Mouse (Mus musculus) stomach, embryonic 14.5 days (tissue): ENCODE results near the gene Rabggta. TPM values are rescaled to one million over a fixed set of nuclear protein-coding genes. Genes with fewer than 3 reads are reported as not detected.

Source experiments
- ATAC-seq: fragments of 200-750 bp; cut with Nextera tagmentation; 2 replicates; pipeline ENCODE4 v1.8.0; 2017; ENCODE audit warnings: low read depth, moderate TSS enrichment; ENCODE audit not compliant: insufficient number of reproducible peaks, insufficient read depth, low FRiP score
- H3K27ac ChIP-seq: fragments of 300-500 bp; sonication (generic); 2 replicates; pipeline ENCODE4 v1.5.1; 2014; ENCODE audit warnings: mild to moderate bottlenecking, low read length, moderate library complexity, mixed read lengths
- H3K27me3 ChIP-seq: fragments of 300-500 bp; sonication (generic); 2 replicates; pipeline ENCODE4 v1.6.1; 2014; ENCODE audit warnings: low read length, control low read depth, mixed read lengths; ENCODE audit not compliant: control insufficient read depth, insufficient read depth
- H3K36me3 ChIP-seq: fragments of 300-500 bp; sonication (generic); 2 replicates; pipeline ENCODE4 v1.6.1; 2014; ENCODE audit warnings: mild to moderate bottlenecking, control low read depth, low read length, moderate library complexity, mixed read lengths; ENCODE audit not compliant: control insufficient read depth, insufficient read depth
- H3K4me1 ChIP-seq: fragments of 300-500 bp; sonication (generic); 2 replicates; pipeline ENCODE4 v1.6.1; 2014; ENCODE audit warnings: low read length, control low read depth, mixed read lengths; ENCODE audit not compliant: control insufficient read depth, insufficient read depth
- H3K4me2 ChIP-seq: fragments of 300-500 bp; sonication (generic); replicated peaks from 2 replicates; pipeline ENCODE4 v1.6.1; 2014; ENCODE audit warnings: low read depth, low read length, control low read depth
- H3K4me3 ChIP-seq: fragments of 300-500 bp; sonication (generic); 2 replicates; pipeline ENCODE4 v1.5.1; 2014; ENCODE audit warnings: low read depth, low read length, control low read depth
- H3K9ac ChIP-seq: fragments of 300-500 bp; sonication (generic); replicated peaks from 2 replicates; pipeline ENCODE4 v1.6.1; 2014; ENCODE audit warnings: low read depth, mild to moderate bottlenecking, control low read depth, low read length, moderate library complexity, mixed read lengths
- H3K9me3 ChIP-seq: fragments of 300-500 bp; sonication (generic); 2 replicates; pipeline ENCODE4 v1.6.1; 2016; ENCODE audit warnings: low read depth, low read length, control low read depth; ENCODE audit not compliant: control insufficient read depth
- WGBS: fragments of 180-500 bp; shearing (Covaris S2); extraction: QIAGEN DNeasy Blood & Tissue Kit; methylation state at CpG from one replicate; pipeline ENCODE4 v1.1.7; 2014; 5-methylcytosine and 5-hydroxymethylcytosine counted together
- polyA plus RNA-seq: library from polyadenylated mRNA; unstranded; fragments of >200 nt; fragmentation: Nextera tagmentation; extraction: Ambion mirVana; gene quantifications from 2 replicates; pipeline ENCODE4 v1.2.1, GENCODE M21; 2014

Rabggta gene
- polyA plus RNA-seq, 1 experiment from 2014 or later, result 30.0 TPM

DNA sequence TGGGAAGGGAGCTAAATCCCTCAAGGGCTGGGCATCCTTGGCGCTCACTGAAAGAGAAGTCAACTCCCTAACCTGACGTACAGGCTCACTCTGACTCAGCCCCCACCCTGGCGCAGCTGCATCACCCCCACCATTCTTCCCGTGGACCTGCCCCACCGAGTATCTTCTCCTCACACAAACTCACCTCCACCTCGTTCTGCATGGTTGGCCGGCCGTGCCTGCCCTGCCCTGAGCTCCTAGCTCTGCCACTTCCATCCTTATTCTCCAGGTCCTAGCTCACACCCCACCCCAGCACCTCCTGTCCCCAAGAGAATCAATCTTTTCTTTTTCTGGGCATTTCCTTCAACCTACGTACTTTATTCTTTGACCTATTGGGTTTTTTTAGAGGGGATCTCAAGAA lies 20.9 kb downstream of the Rabggta start:
- Histone ChIP-seq H3K4me3 (no peak overlapping the region), H3K27ac (no peak overlapping the region), H3K9me3 (no peaks in the 10 kb centered on the region), H3K27me3 (no peaks in the 10 kb centered on the region), H3K4me2 (no peak overlapping the region), H3K4me1 (no peaks in the 10 kb centered on the region), H3K36me3 (no peaks in the 10 kb centered on the region), H3K9ac (no peak overlapping the region)
- WGBS, result 67% methylated on average over 9 of the region's 9 CpGs
- ATAC-seq, result no peak

DNA sequence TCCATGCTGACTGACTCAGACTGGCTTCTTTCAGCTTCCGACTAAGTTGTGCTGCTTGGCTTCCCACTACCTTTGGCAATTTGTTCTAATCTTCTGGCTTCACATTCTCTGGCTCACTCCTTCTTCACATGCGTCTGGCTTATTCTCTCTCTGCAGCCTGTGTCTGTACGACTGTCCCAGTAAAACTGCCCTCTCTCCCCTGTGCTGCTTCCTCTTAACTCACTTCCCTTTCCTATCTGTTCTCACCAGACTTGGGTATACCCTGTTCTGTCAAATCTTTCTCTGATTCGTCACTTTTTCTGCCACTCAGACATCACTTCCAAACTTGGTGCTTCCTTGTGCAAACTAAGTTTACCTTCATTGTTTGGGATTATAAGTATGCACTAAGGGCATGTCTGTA lies 24.8 kb downstream of the Rabggta start:
- H3K27me3 ChIP-seq, result no peaks in the 10 kb centered on the region
- no peaks in the 10 kb centered on the region for H3K36me3 ChIP-seq
- no peaks in the 10 kb centered on the region for H3K4me1 ChIP-seq
- H3K4me3 ChIP-seq, result no peak overlapping the region
- ATAC-seq, result no peak
- H3K27ac ChIP-seq, result no peak overlapping the region
- 80% methylated on average over 4 of the region's 4 CpGs for WGBS
- no peaks in the 10 kb centered on the region for H3K9me3 ChIP-seq
- H3K9ac ChIP-seq, result no peak overlapping the region
- no peak overlapping the region for H3K4me2 ChIP-seq

DNA sequence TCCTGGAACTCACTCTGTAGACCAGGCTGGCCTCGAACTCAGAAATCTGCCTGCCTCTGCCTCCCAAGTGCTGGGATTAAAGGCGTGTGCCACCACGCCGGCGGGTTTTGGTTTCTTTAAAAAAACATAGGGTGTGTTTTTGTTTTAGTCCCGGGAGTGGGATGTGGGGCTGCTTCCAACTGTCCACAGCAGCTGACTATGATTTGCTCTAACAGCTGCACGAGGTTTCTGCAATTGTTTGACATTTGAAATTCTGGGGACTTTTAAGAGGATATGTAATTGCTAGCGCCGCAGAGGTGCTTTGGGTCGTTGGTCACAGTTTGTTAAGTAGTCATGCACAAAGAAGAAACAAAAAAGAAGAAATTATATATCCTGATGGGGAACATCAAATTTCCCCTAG lies 32.6 kb downstream of the Rabggta start:
- H3K27ac ChIP-seq, result no peak overlapping the region
- no peaks in the 10 kb centered on the region for H3K36me3 ChIP-seq
- no peak overlapping the region for H3K4me2 ChIP-seq
- no peaks in the 10 kb centered on the region for H3K9me3 ChIP-seq
- no peak for ATAC-seq
- 66% methylated on average over 10 of the region's 10 CpGs for WGBS
- no peak overlapping the region for H3K4me3 ChIP-seq
- H3K4me1 ChIP-seq, result no peaks in the 10 kb centered on the region
- no peak overlapping the region for H3K9ac ChIP-seq
- no peaks in the 10 kb centered on the region for H3K27me3 ChIP-seq

DNA sequence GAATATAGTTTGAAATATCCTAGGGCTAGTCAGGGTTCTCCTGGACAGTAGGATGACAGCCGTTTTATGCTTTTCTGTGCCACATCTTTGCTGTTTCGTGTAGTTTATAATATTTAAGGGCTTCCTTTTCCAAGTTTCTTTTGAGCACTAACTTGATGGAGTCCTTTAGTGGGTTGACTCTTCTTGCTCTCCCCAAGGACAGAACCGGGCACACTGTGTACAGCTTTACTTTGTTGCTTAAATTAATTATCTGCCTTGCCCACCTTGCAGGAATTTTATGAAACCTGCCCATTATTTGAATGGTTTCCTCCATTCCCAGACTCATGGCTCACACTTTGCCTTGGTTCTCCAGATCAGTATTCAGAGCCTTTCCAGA lies 40.0 kb downstream of the Rabggta start:
- Histone ChIP-seq H3K9ac (no peak overlapping the region; the same call in 1 of the 2 replicates), H3K27ac (peak overlapping the region; percentile 83), H3K4me3 (peak overlapping the region; percentile 83), H3K4me2 (peak overlapping the region; percentile 62), H3K36me3 (peaks cover 31% of the 10 kb centered on the region), H3K27me3 (no peaks in the 10 kb centered on the region), H3K4me1 (0 out of 2 replicates have a peak, but pooled peaks cover 7% of the 10 kb centered on the region), H3K9me3 (no peaks in the 10 kb centered on the region)
- 14% methylated on average over 3 of the region's 3 CpGs for WGBS
- ATAC-seq, result peak; percentile 17; the same call in 1 of the 2 replicates

DNA sequence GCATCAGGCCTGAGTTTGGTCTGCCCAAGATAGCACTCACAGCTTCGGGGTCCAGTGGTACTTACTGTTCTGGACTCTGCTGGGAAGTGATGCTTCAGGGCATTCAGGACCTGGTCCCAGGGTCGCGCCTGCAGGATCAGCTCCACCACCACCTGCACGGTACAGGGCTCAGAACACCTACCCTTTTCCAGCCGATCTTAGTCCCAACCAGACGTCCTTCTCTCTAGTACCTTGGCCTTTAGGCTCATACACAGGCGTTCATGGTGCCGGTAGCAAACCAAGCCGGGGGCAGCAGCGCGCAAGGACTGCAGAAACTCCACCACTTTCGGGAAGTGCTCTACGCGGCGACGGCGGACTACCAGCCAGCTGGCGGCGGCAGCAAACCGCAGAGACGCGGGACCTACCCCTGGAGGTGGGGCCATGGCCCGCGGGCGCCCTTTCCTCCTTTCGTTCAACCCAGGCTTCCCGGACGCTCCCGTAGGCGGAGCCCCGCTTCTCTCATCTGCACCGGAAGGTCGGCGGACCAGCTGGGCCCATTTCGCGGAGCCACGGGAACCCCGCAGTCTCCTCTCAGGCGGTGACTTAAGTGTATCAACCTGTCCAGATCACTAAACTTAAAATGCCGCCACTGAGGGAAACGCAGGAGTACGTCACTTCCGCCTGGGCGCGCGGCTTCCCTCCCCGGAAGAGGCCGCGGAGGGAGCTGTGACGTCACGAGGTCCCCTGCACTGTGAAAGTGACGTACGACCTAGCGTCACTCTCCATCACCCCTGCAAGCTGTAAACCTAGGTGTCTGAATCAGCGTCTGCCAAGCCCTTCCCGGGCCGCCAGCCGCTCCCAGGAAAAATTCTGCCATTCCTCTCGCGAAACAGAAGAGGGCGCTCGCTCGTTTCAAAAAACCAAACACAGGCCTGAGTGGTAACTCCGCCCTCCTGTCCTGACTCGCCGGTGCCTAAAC lies 40.6 kb downstream of the Rabggta start, which contains the start of gene Tinf2:
Tinf2 (minus strand) TSS at position 661 of the 958 bp plus-strand sequence.
- no peaks in the 10 kb centered on the region for H3K9me3 ChIP-seq
- H3K36me3 ChIP-seq, result peaks cover 38% of the 10 kb centered on the region
- under 1% methylated on average over 66 of the region's 66 CpGs for WGBS
- H3K4me3 ChIP-seq, result peak within 1 kb of the TSS; percentile 83
- peak; percentile 97 for ATAC-seq
- H3K4me2 ChIP-seq, result peak within 1 kb of the TSS; percentile 62
- 0 out of 2 replicates have a peak, but pooled peaks cover 7% of the 10 kb centered on the region for H3K4me1 ChIP-seq
- H3K9ac ChIP-seq, result peak within 1 kb of the TSS; percentile 77
- no peaks in the 10 kb centered on the region for H3K27me3 ChIP-seq
- H3K27ac ChIP-seq, result peak within 1 kb of the TSS; percentile 83

DNA sequence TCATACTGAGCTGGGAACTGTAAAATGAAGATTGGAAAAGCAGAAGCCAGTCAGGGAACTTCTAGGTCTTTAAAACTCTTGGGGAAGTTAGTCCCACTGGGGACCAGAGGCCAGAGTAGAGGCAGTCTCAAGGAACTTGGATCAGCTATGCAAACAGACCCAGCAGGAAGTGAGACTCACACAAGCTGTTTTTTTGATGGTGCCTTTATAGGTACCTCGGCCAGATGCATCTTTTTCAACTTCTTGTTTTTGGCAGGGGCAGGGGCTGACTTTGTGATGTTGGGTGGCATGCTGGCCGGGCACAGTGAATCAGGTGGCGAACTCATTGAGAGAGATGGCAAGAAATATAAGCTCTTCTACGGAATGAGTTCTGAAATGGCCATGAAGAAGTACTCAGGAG lies 44.4 kb downstream of the Rabggta start:
- Histone ChIP-seq H3K4me1 (0 out of 2 replicates have a peak, but pooled peaks cover 10% of the 10 kb centered on the region), H3K36me3 (peaks cover 53% of the 10 kb centered on the region), H3K27ac (no peak overlapping the region), H3K4me2 (no peak overlapping the region), H3K9me3 (no peaks in the 10 kb centered on the region), H3K4me3 (no peak overlapping the region), H3K9ac (no peak overlapping the region), H3K27me3 (no peaks in the 10 kb centered on the region)
- no peak for ATAC-seq
- 86% methylated on average over 4 of the region's 4 CpGs for WGBS

DNA sequence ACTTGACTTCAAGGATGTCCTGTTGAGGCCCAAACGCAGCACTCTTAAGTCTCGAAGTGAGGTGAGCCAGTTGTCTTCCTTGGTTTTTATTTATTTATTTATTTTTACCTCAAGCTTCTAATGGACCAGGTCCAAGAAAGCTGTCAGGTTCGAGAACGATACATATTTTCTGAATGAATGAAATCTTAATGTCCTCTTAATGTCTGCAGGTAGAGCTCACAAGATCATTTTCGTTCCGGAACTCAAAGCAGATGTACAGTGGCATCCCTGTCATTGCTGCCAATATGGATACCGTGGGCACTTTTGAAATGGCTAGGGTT lies 49.4 kb downstream of the Rabggta start:
- H3K9ac ChIP-seq, result peak overlapping the region; percentile 64; the same call in 1 of the 2 replicates
- H3K27ac ChIP-seq, result no peak overlapping the region
- no peak for ATAC-seq
- H3K4me3 ChIP-seq, result peak overlapping the region; percentile 83
- H3K4me2 ChIP-seq, result peak overlapping the region; percentile 66
- H3K4me1 ChIP-seq, result 0 out of 2 replicates have a peak, but pooled peaks cover 9% of the 10 kb centered on the region
- no peaks in the 10 kb centered on the region for H3K9me3 ChIP-seq
- H3K27me3 ChIP-seq, result no peaks in the 10 kb centered on the region
- H3K36me3 ChIP-seq, result peaks cover 31% of the 10 kb centered on the region
- 73% methylated on average over 7 of the region's 7 CpGs for whole genome bisulfite sequencing

DNA sequence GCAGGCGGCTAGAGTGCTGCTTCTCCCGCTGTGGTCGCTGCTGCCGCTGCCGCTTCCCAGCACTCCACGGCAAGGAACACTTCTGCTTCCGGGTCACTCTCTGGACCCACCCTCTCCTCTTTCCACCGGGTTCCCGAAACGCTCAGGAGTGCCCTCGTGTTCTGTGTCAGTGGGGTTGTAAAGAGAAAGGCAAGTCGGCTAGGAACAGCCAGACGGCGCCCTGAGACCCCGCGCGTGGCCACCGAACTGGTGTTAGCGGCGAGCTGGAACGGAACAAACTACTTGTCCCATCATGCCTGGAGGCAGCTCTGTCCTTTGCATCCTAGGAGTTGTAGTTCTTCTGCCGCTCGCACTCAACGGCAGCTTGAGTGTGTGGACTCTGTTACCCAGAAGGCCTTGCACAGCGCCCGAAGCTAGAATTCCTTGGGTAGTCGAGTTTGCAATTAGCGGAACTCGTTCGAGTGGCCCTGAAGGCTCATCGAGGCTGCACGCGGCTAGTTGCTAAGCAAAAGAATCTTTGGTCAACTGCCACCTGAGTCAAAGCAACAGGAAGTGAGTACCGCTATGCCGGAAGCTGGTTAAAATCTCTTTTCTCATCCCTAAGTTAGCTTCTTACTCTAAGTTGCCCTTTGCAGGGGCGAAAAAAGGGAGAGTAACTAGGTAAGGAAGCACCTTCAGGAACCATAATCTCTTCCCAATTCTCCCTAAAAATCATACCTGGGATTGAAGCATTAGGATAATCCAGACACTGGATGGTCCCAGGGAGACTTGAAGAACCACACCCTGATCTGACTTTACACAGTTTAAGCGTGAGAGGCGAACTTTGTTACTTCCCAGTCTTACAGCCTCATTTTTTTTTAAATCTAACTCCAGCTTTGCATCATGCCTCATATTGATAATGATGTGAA lies 50.0 kb downstream of the Rabggta start, which contains the start of the genes Gmpr2 and Nedd8:
Gmpr2 (plus strand) TSS at position 109 of the 908 bp plus-strand sequence.
Nedd8 (minus strand) TSS at position 292 of the 908 bp plus-strand sequence.
- Histone ChIP-seq H3K9ac (peak within 1 kb of the TSS; percentile 64), H3K4me2 (peak within 1 kb of the TSS; percentile 85), H3K27ac (peak within 1 kb of the TSS; percentile 70; the same call in 1 of the 2 replicates), H3K27me3 (no peaks in the 10 kb centered on the region), H3K4me3 (peak within 1 kb of the TSS; percentile 83), H3K36me3 (peaks cover 25% of the 10 kb centered on the region), H3K9me3 (no peaks in the 10 kb centered on the region), H3K4me1 (0 out of 2 replicates have a peak, but pooled peaks cover 9% of the 10 kb centered on the region)
- WGBS, result under 1% methylated on average over 38 of the region's 38 CpGs
- ATAC-seq, result peak; percentile 96
